Mouse (Mus musculus) heart, adult 9 months (tissue): ENCODE results near the gene Slc43a1.
A peak's percentile ranks its signal among the peaks of the same experiment; 100 is the strongest.
"Not testable (repeated sequence)": the region's sequence is repeated elsewhere in the genome, so short reads cannot be mapped to it uniquely, and the experiment has no call there.

ENCODE experiments used
- DNase-seq, 2 experiments: peaks; one replicate each; pipeline ENCODE4 v3.0.0; 2022; ENCODE audit warnings: low spot score in 2 of 2

Gene Slc43a1

GRCm38 (mm10) chr2:84893359-84893758, 54.7 kb downstream of the Slc43a1 start:
- DNase-seq: no peak

GRCm38 (mm10) chr2:84895495-84896198, 57.0 kb downstream of the Slc43a1 start:
- peak; percentile 54 to 71 for DNase-seq

GRCm38 (mm10) chr2:84896686-84897085, 58.0 kb downstream of the Slc43a1 start:
- DNase-seq: not testable (repeated sequence)

GRCm38 (mm10) chr2:84912722-84913121, 74.1 kb downstream of the Slc43a1 start:
- no peak for DNase-seq
